In the genomic region with DNA sequence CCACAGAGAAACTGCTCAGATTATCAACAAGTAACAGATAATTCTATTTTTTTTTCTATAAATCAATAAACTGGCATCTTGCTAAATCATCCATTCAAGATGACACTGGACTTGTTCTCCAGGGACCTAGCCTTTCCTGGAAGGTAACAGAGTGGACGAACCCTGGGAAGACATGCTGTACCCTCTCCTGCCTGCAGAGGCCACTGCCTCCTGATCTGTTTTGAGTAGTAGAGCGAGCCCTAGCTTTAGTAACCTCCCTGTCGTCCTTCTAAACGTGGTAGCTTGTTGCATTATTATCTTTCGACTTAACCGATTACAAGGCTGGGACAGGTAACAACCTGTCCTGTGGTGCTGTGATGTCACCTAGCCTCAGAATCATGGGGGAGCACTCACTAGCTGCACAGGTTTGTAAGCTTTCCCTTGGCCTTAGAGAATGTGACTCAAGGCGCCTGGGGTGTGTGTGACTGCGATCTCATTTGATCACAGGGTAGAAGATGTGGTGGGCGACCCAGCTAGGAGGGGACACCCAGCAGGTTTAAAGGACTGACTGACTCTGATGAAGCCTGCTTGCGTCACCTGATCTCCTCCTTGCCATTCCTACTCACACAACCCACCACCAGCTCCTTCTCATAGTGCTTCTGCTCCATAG, we compare ENCODE assay signal across 7 mouse cellular contexts.
A peak's percentile ranks its signal among the peaks of the same experiment; 100 is the strongest.
DNase-seq lines count a peak whose midpoint lies in the region; TF ChIP-seq lines count a peak whose summit lies in the region.

No protein-coding gene starts in this region.

- DNase-seq in B cell, adult 2 months = peak; percentile 6 to 26
- peak; percentile 34 for DNase-seq in cerebellum, adult 8-10 months
- DNase-seq in gastrocnemius, postnatal 10 days = peak; percentile 45
- peak; percentile 50 for DNase-seq in kidney, adult 18-20 months
- peak; percentile 53 to 56 for DNase-seq in lung, adult 18-20 months
- peak; percentile 81 for DNase-seq in retina, embryonic 14.5 days (ENCODE audit: low spot score)

- peak; percentile 47 for TF ChIP-seq CTCF in E14TG2a.4 (conservative IDR thresholded peaks at IDR 0.05; ENCODE audit: low read length)

- peaks cover 8% of the 10 kb centered on the region; the same call in 1 of the 2 replicates for H3K4me1 ChIP-seq in E14TG2a.4 (replicated peaks; ENCODE audit: low read depth, low read length)

- peaks cover 4% of the 10 kb centered on the region for H3K27me3 ChIP-seq in E14TG2a.4 (ENCODE audit: insufficient read depth, low read length)

- H3K9me3 ChIP-seq in E14TG2a.4 (ENCODE audit: low read length) = no peaks in the 10 kb centered on the region

- no peak overlapping the region for H3K4me3 ChIP-seq in E14TG2a.4 (replicated peaks; ENCODE audit: low read length)

- no peaks in the 10 kb centered on the region for H3K36me3 ChIP-seq in E14TG2a.4 (ENCODE audit: insufficient read depth, low read length)

Comparison
In these comparisons a context has a peak if more than half of its experiments do, and no peak if none do; other contexts are left out.
1. DNase-seq: peak in every context shown above with its lines; median percentile 81 in retina, embryonic 14.5 days; 54 in lung, adult 18-20 months; 50 in kidney, adult 18-20 months; 45 in gastrocnemius, postnatal 10 days; 34 in cerebellum, adult 8-10 months; 16 in B cell, adult 2 months.